Mouse (Mus musculus): ENCODE data around the gene Polr3h.
"Not testable (repeated sequence)": the region's sequence is repeated elsewhere in the genome, so short reads cannot be mapped to it uniquely, and the experiment has no call there.

The Polr3h gene

DNA sequence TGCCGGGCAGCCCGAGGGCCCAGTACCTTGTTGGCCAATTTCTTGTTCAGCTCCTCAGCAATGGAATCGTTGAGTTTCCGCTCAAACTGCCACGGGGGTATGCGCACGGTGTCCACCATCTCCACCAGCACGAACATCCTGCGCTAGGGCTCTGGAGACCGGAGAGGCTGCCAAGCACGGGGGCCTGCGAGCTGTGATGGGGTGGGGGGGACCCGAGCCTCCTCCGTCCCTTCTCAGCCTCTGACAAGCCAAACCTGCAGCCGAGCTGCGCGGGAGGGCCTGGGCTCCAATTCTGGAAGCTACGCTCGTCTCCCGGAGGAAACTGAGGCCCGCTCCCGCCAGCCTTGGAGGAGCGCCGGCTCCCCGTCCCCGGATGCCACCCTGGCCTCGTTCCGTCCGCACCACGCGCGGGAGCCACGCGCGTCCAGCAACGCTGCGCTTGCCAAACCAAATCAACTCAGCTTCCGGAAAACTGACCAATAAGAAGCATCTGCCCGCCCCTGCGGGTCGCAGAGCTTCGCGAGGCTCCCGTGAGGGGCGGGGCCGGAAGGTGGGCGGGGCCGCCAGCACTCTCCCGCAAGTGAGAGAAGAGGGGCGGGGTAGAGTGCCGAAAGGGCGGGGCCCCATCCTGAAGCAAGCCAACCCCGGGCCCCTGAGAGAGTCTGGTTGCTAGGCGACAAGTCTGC, at the start of gene Polr3h:
Gene Polr3h (minus strand): TSS at position 481 of the 686 bp plus-strand sequence.
- peak; percentile 97 for DNase-seq

GRCm38 (mm10) chr15:81975156-81975555, 49.1 kb upstream of the Polr3h start:
- not testable (repeated sequence) for DNase-seq

DNA sequence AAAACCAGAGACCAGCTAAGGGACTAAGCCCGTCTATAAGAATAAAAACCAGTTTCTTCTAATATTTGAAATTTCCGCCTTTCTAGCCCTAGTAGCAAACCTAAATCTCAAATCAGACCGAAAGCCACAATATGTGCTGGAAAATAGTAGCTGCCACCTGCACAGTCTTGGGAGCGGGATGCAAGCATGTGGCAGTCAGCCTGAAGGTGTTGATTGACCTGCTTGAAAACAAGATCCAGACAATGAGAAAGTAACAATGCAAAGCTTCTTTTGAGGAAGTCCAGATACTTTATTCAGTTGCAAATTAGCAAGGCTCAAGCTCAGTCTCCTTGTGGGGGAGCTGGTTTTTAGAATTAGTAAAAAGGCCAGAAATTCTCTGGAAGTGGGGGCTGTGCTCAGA, 44.5 kb upstream of the Polr3h start:
- not testable (repeated sequence) for DNase-seq

GRCm38 (mm10) chr15:81969635-81970034, 43.6 kb upstream of the Polr3h start:
- not testable (repeated sequence) for DNase-seq

GRCm38 (mm10) chr15:81969173-81969572, 43.1 kb upstream of the Polr3h start:
- DNase-seq, result peak; percentile 59

- no peak for DNase-seq
Measured at GRCm38 (mm10) chr15:81968447-81968846, 42.4 kb upstream of the Polr3h start.

GRCm38 (mm10) chr15:81967821-81968220, 41.8 kb upstream of the Polr3h start:
- DNase-seq, result no peak

- no peak for DNase-seq
Measured at GRCm38 (mm10) chr15:81966062-81966829, 40.2 kb upstream of the Polr3h start.

DNA sequence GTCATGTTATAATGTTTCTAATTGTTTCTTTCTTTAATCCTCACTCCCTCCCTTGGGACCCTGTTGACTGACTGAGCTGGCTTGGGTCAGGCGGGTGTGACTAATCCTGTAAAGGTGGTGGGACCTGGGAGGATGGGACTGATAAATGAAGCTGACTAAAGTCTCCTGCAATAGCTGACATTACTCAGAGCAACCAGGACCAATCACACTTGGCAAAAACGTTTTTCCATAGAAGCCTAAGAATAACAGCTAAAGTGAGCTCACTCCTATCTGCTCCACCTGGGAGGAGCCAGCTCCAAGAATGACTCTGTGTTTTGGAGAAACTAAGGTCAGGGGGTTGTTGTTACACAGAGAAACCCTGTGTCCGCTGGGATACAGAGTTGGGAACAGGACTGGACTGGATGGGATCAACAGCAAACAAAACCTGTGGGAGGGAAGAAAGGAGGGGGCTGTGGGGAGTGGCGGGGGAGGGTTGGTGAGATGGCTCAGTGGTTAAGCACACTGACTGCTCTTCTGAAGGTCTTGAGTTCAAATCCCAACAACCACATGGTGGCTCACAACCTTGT, 39.0 kb upstream of the Polr3h start:
- no peak for DNase-seq

DNA sequence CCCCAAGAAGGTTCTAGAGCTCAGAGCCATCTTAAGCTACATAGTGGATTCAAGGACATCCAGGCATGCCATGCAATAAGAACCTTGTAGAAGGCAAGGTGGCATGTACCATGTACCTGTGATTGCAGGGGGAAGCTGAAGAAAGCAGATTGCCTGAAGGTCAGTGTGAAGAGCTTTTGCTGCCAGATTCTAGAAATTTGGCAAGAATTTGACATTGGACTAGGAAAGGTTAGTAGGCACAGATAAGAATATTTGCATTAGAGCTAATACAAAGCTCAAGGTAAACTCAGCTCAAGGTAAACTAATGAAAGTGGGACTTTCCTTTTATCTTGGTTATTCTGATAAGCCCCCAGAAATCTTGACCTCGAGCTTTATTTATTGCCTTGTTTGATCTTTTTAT, 38.2 kb upstream of the Polr3h start:
- no peak for DNase-seq

DNA sequence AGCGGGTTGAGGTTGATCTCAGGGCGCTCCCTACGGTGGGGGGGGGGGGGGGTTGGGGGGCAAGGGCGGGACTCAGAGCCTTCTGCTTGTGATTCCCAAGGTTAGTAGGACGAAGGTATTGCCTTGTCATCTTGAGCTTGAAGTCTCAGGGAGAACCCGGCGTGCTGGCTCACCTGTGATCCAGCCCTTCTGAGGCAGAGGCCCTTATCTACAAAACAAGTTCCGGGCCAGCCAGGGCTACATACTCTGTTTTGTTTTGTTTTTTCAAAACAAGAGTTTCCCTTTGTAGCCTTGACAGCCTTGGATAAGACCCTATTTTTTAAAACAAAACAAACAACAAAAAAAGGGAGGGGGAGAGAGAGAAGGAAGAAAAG, 35.0 kb upstream of the Polr3h start:
- no peak for DNase-seq

DNA sequence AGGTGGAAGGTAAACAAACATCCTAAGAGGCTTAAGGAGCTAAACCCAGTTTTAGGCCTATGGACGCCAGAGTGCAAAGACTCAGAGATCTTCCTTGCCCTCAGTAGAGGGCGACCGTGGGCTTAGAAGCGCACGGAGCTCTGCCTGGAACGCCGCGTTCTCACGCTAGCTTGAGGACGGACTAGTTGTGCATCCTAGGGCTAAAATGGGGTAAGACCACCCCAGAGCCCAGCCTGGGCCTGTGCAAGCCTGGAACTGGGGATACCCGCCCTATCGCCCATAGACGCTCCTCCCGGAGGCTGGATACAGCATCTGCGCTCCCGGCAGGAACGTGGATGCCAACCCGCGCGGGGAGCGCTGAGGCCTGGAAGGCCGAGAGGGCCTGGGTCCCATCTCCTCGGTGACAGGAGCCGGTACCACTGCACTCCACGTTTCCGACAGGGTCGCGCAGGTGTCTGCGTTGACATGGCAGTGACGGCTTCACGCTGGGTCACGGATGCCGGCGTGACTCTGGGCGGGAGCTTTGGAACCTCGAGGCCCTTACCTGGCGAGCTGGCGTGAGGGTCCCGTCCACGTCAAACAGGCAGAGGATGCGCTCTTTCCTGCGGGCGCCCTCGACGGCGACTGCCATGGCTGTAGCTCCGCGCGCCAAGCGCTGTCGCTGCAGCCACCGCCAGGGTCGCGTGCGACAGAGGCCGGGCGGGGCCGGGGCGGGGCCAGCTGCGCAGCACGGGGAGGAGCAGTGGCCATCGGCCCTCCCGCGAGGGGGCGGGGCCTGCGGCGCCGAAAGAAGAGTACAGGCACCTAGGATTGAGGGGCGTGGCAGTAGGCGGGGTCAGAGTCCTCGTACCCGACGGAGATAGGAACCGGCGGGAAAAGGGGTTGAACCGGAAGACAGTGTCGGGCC, 34.4 kb upstream of the Polr3h start, which contains the start of gene Pmm1:
Gene Pmm1 (minus strand): TSS at position 760 of the 907 bp plus-strand sequence.
- peak; percentile 99 for DNase-seq

GRCm38 (mm10) chr15:81958906-81959305, 32.9 kb upstream of the Polr3h start:
- no peak for DNase-seq

DNA sequence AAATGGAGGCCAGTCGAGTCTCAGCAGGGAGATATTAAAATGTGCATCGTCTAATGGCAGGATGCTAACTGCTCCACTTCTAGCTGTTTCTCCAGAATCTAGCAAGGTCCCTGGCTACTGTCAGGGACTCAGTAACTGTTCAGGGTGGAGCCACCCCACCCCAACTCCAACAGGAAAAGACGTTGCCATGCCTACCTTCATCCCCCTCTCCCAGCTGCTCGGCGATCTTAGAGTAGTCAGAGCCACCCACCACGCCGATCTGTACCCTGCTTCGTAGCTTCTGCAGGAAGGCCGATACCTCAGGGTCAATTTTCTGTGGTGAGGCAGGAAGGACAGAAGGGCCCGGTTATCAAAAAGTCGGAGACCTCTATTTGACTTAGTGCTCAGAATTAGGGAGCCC, 31.6 kb upstream of the Polr3h start:
- no peak for DNase-seq

GRCm38 (mm10) chr15:81956457-81956856, 30.4 kb upstream of the Polr3h start:
- peak; percentile 57 for DNase-seq

- no peak for DNase-seq
Measured at GRCm38 (mm10) chr15:81955414-81955813, 29.4 kb upstream of the Polr3h start.

DNA sequence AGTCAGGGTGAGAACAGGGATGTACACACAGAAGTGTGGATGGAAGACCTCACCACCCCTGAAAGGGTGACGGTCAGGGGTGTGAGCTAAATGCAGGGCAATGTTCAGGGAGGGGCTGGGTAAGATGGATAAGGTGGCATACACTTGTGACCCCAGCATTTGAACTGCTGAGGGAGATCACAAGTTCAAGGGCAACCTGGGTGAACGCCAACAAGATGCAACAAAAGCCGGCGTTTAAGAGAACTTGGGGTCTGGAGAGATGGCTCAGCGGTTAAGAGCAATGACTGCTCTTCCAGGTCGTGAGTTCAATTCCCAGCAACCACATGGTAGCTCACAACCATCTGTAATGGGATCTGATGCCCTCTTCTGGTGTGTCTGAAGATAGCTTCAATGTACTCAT, 28.7 kb upstream of the Polr3h start:
- DNase-seq, result no peak

GRCm38 (mm10) chr15:81954151-81954583, 28.1 kb upstream of the Polr3h start:
- DNase-seq, result no peak

DNA sequence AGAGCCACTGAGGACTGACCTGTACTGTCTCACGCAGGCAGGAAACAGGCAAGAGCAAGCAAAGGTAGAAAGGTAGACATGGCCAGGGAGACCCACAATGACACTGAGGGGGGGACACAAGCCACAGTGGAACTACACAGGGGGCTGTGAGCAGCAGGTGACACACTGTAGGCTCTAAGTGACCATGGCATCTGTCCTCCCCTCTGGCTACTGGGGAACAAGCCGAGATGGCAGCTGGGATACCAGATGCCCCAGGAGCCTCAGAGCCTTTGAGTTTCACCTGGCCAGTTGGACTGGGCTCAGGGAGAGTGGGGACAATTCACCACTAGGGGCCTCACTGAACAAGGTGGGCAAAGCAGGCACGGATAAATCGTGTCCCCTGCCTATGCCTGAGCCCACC, 26.3 kb upstream of the Polr3h start:
- no peak for DNase-seq

GRCm38 (mm10) chr15:81951159-81951558, 25.1 kb upstream of the Polr3h start:
- DNase-seq, result no peak

GRCm38 (mm10) chr15:81950716-81951115, 24.7 kb upstream of the Polr3h start:
- no peak for DNase-seq

GRCm38 (mm10) chr15:81949476-81950131, 23.6 kb upstream of the Polr3h start:
- peak; percentile 72 for DNase-seq

All from kidney, adult 9 months (tissue).